20 mouse cellular contexts compared by ENCODE assay signal in genomic region chr11:28851645-28852044, GRCm38 (mm10). TPM values are rescaled to one million over a fixed set of nuclear protein-coding genes. Genes with fewer than 3 reads are reported as not detected.
"Had no signal": no experiment of that assay in that cellular context is flagged by ENCODE, and none has a peak within 500 bp of the region (broad histone marks: within the 10 kb centered on the region; RNA-seq: fewer than 3 reads in every experiment).

No protein-coding gene starts in this region.

- ATAC-seq: liver, postnatal 0 days; lung, postnatal 0 days; midbrain, embryonic 16.5 days had no signal

- H3K36me3 ChIP-seq: lung, embryonic 15.5 days; midbrain, embryonic 12.5 days; neural tube, embryonic 13.5 days; neural tube, embryonic 15.5 days had no signal

- H3K4me3 ChIP-seq: lung, embryonic 15.5 days; megakaryocyte, embryonic 14.5 days; midbrain, embryonic 12.5 days; myocyte; neural tube, embryonic 13.5 days; neural tube, embryonic 15.5 days had no signal

- H3K4me1 ChIP-seq: megakaryocyte, embryonic 14.5 days had no signal

- H3K27ac ChIP-seq: lung, embryonic 15.5 days; macrophage; midbrain, embryonic 12.5 days; neural tube, embryonic 13.5 days; neural tube, embryonic 15.5 days had no signal

- H3K9me3 ChIP-seq: lung, embryonic 15.5 days; megakaryocyte, embryonic 14.5 days; midbrain, embryonic 12.5 days; neural tube, embryonic 13.5 days; neural tube, embryonic 15.5 days had no signal

- DNase-seq: liver, postnatal 0 days; lung, adult 2 months; lung, postnatal 14 days; midbrain, embryonic 14.5 days; right cerebral cortex, postnatal 25 days; right cerebral cortex, postnatal 4 days; spleen, adult 18-20 months; thymus, adult 2 months; thymus, postnatal 25 days; thymus, postnatal 4 days had no signal

- H3K9ac ChIP-seq: liver, postnatal 0 days; lung, embryonic 15.5 days; midbrain, embryonic 12.5 days; neural tube, embryonic 13.5 days; neural tube, embryonic 15.5 days had no signal

- H3K4me2 ChIP-seq: midbrain, embryonic 12.5 days; neural tube, embryonic 13.5 days; neural tube, embryonic 15.5 days had no signal

RNA-seq across cellular contexts. Expression of gene Efemp1, which starts 1.4 kb away (rescaled TPM):
- total RNA-seq: megakaryocyte progenitor cell, adult 5-6 weeks had no signal
- polyA plus RNA-seq: macrophage had no signal
